Mouse (Mus musculus): ENCODE measurements around the gene 4632433K11Rik. TPM values are rescaled to one million over a fixed set of nuclear protein-coding genes. Genes with fewer than 3 reads are reported as not detected.

Gene 4632433K11Rik
- polyA plus RNA-seq, 1 experiment from 2014 or later, result not detected

- H3K27me3 ChIP-seq, result no peaks in the 10 kb centered on the region
- H3K9me3 ChIP-seq, result no peaks in the 10 kb centered on the region
- no peak for ATAC-seq
- H3K4me2 ChIP-seq (replicated peaks), result peak overlapping the region; percentile 91
- peak overlapping the region; percentile 97 for H3K9ac ChIP-seq (replicated peaks)
- peak overlapping the region; percentile 87 for H3K4me3 ChIP-seq (replicated peaks)
- H3K27ac ChIP-seq, result peak overlapping the region; percentile 94
- peaks cover 18% of the 10 kb centered on the region for H3K4me1 ChIP-seq (replicated peaks)
- WGBS, result 50% methylated on average over 5 of the region's 5 CpGs
- peaks cover 32% of the 10 kb centered on the region for H3K36me3 ChIP-seq
These were observed 12.7 kb upstream of the 4632433K11Rik start for GRCm38 (mm10) chr7:5021197-5021596.

- H3K36me3 ChIP-seq, result peaks cover 78% of the 10 kb centered on the region
- 94% methylated on average over 22 of the region's 22 CpGs for WGBS
- no peaks in the 10 kb centered on the region for H3K4me1 ChIP-seq (replicated peaks)
- H3K4me3 ChIP-seq (replicated peaks), result no peak overlapping the region
- no peak overlapping the region for H3K4me2 ChIP-seq (replicated peaks)
- peaks cover 27% of the 10 kb centered on the region for H3K9me3 ChIP-seq
- ATAC-seq, result 0 out of 2 replicates have a peak, but pooled peaks have one; percentile 1
- no peak overlapping the region for H3K27ac ChIP-seq
- no peak overlapping the region for H3K9ac ChIP-seq (replicated peaks)
- no peaks in the 10 kb centered on the region for H3K27me3 ChIP-seq
These were observed 4.4 kb upstream of the 4632433K11Rik start for GRCm38 (mm10) chr7:5029543-5029942.

- H3K27me3 ChIP-seq, result no peaks in the 10 kb centered on the region
- peaks cover 27% of the 10 kb centered on the region for H3K9me3 ChIP-seq
- 0 out of 2 replicates have a peak, but pooled peaks have one; percentile 25 for ATAC-seq
- no peak overlapping the region for H3K27ac ChIP-seq
- no peak overlapping the region for H3K4me2 ChIP-seq (replicated peaks)
- peaks cover 78% of the 10 kb centered on the region for H3K36me3 ChIP-seq
- no peaks in the 10 kb centered on the region for H3K4me1 ChIP-seq (replicated peaks)
- no peak overlapping the region for H3K9ac ChIP-seq (replicated peaks)
- WGBS, result 94% methylated on average over 21 of the region's 21 CpGs
- no peak overlapping the region for H3K4me3 ChIP-seq (replicated peaks)
These were observed 4.0 kb upstream of the 4632433K11Rik start for GRCm38 (mm10) chr7:5029946-5030345.

GRCm38 (mm10) chr7:5030554-5031275 lies 3.2 kb upstream of the 4632433K11Rik start:
- no peaks in the 10 kb centered on the region for H3K4me1 ChIP-seq (replicated peaks)
- H3K9ac ChIP-seq (replicated peaks), result no peak overlapping the region
- no peak overlapping the region for H3K27ac ChIP-seq
- peaks cover 85% of the 10 kb centered on the region for H3K36me3 ChIP-seq
- H3K4me2 ChIP-seq (replicated peaks), result no peak overlapping the region
- H3K27me3 ChIP-seq, result no peaks in the 10 kb centered on the region
- H3K4me3 ChIP-seq (replicated peaks), result no peak overlapping the region; the same call in 1 of the 2 replicates
- ATAC-seq, result no peak
- H3K9me3 ChIP-seq, result peaks cover 27% of the 10 kb centered on the region
- 87% methylated on average over 63 of the region's 63 CpGs for WGBS

- peaks cover 92% of the 10 kb centered on the region for H3K36me3 ChIP-seq
- no peaks in the 10 kb centered on the region for H3K27me3 ChIP-seq
- peaks cover 27% of the 10 kb centered on the region for H3K9me3 ChIP-seq
- H3K4me3 ChIP-seq (replicated peaks), result no peak overlapping the region; the same call in 1 of the 2 replicates
- H3K4me2 ChIP-seq (replicated peaks), result no peak overlapping the region
- 78% methylated on average over 46 of the region's 46 CpGs for WGBS
- ATAC-seq, result no peak
- H3K9ac ChIP-seq (replicated peaks), result no peak overlapping the region
- H3K27ac ChIP-seq, result no peak overlapping the region
- H3K4me1 ChIP-seq (replicated peaks), result no peaks in the 10 kb centered on the region
These were observed 2.4 kb upstream of the 4632433K11Rik start for GRCm38 (mm10) chr7:5031496-5031895.

- Histone ChIP-seq H3K27me3 (no peaks in the 10 kb centered on the region), H3K9me3 (peaks cover 13% of the 10 kb centered on the region), H3K27ac (no peak overlapping the region), H3K4me2 (replicated peaks) (no peak overlapping the region), H3K4me1 (replicated peaks) (peaks cover 23% of the 10 kb centered on the region), H3K4me3 (replicated peaks) (no peak overlapping the region), H3K36me3 (peaks cover 58% of the 10 kb centered on the region), H3K9ac (replicated peaks) (no peak overlapping the region)
- no peak for ATAC-seq
- 95% methylated on average over 17 of the region's 17 CpGs for WGBS
These were observed 1.7 kb downstream of the 4632433K11Rik start for GRCm38 (mm10) chr7:5035628-5036027.

GRCm38 (mm10) chr7:5036136-5036535 lies 2.2 kb downstream of the 4632433K11Rik start:
- Histone ChIP-seq H3K4me1 (replicated peaks) (peaks cover 23% of the 10 kb centered on the region), H3K27ac (no peak overlapping the region), H3K4me3 (replicated peaks) (no peak overlapping the region), H3K36me3 (peaks cover 55% of the 10 kb centered on the region), H3K27me3 (no peaks in the 10 kb centered on the region), H3K9me3 (peaks cover 7% of the 10 kb centered on the region), H3K9ac (replicated peaks) (no peak overlapping the region), H3K4me2 (replicated peaks) (no peak overlapping the region)
- no peak for ATAC-seq
- WGBS, result 94% methylated on average over 9 of the region's 9 CpGs

- Histone ChIP-seq H3K9ac (replicated peaks) (no peak overlapping the region), H3K4me3 (replicated peaks) (no peak overlapping the region), H3K4me1 (replicated peaks) (peaks cover 23% of the 10 kb centered on the region), H3K4me2 (replicated peaks) (0 out of 2 replicates have a peak overlapping the region, but pooled peaks have one; percentile 60), H3K27me3 (no peaks in the 10 kb centered on the region), H3K36me3 (peaks cover 48% of the 10 kb centered on the region), H3K27ac (no peak overlapping the region), H3K9me3 (no peaks in the 10 kb centered on the region)
- 94% methylated on average over 7 of the region's 7 CpGs for WGBS
- ATAC-seq, result no peak
These were observed 3.1 kb downstream of the 4632433K11Rik start for GRCm38 (mm10) chr7:5037026-5037425.

- no peak for ATAC-seq
- WGBS, result 88% methylated on average over 8 of the region's 8 CpGs
- Histone ChIP-seq H3K4me1 (replicated peaks) (peaks cover 23% of the 10 kb centered on the region), H3K4me3 (replicated peaks) (peak overlapping the region; percentile 64), H3K9ac (replicated peaks) (peak overlapping the region; percentile 79), H3K27ac (peak overlapping the region; percentile 97), H3K36me3 (peaks cover 44% of the 10 kb centered on the region), H3K27me3 (no peaks in the 10 kb centered on the region), H3K4me2 (replicated peaks) (peak overlapping the region; percentile 60), H3K9me3 (no peaks in the 10 kb centered on the region)
These were observed 3.5 kb downstream of the 4632433K11Rik start for GRCm38 (mm10) chr7:5037467-5037866.

- H3K4me2 ChIP-seq (replicated peaks), result peak within 1 kb of the TSS; percentile 60
- ATAC-seq, result peak; percentile 97
- under 1% methylated on average over 48 of the region's 48 CpGs for WGBS
These were observed 4.3 kb downstream of the 4632433K11Rik start, which contains the start of gene Zfp784 for GRCm38 (mm10) chr7:5038109-5038732. Gene Zfp784, minus strand, starts transcription at chr7:5038446.

GRCm38 (mm10) chr7:5038940-5039339 lies 5.0 kb downstream of the 4632433K11Rik start:
- Histone ChIP-seq H3K9ac (replicated peaks) (peak overlapping the region; percentile 79), H3K4me1 (replicated peaks) (peaks cover 23% of the 10 kb centered on the region), H3K27me3 (no peaks in the 10 kb centered on the region), H3K36me3 (peaks cover 29% of the 10 kb centered on the region), H3K27ac (peak overlapping the region; percentile 97; the same call in 1 of the 2 replicates), H3K4me3 (replicated peaks) (peak overlapping the region; percentile 64), H3K4me2 (replicated peaks) (peak overlapping the region; percentile 60), H3K9me3 (no peaks in the 10 kb centered on the region)
- ATAC-seq, result no peak
- WGBS, result 31% methylated on average over 5 of the region's 5 CpGs

More at GRCm38 (mm10) chr7:5038109-5038732, 4.3 kb downstream of the 4632433K11Rik start, which contains the start of gene Zfp784:
- Histone ChIP-seq H3K9ac (replicated peaks) (peak within 1 kb of the TSS; percentile 79), H3K27ac (peak within 1 kb of the TSS; percentile 97), H3K4me1 (replicated peaks) (peaks cover 23% of the 10 kb centered on the region), H3K9me3 (no peaks in the 10 kb centered on the region), H3K27me3 (no peaks in the 10 kb centered on the region), H3K4me3 (replicated peaks) (peak within 1 kb of the TSS; percentile 64), H3K36me3 (peaks cover 36% of the 10 kb centered on the region)

GRCm38 (mm10) chr7:5044981-5045380 lies 11.1 kb downstream of the 4632433K11Rik start:
- Histone ChIP-seq H3K27me3 (no peaks in the 10 kb centered on the region), H3K4me1 (replicated peaks) (0 out of 2 replicates have a peak, but pooled peaks cover 1% of the 10 kb centered on the region), H3K9me3 (no peaks in the 10 kb centered on the region), H3K27ac (no peak overlapping the region), H3K9ac (replicated peaks) (no peak overlapping the region), H3K4me3 (replicated peaks) (no peak overlapping the region), H3K36me3 (peaks cover 4% of the 10 kb centered on the region), H3K4me2 (replicated peaks) (no peak overlapping the region)
- 74% methylated on average over 2 of the region's 2 CpGs for WGBS
- ATAC-seq, result no peak
